Mouse (Mus musculus) C2C12 (cell line): ENCODE results near the gene Nr3c2.

Experiments
- CTCF ChIP-seq: IDR thresholded peaks from one replicate; pipeline ENCODE4 v1.5.1; 2011; ENCODE audit not compliant: control insufficient read depth, insufficient read depth, insufficient read length
- MAX ChIP-seq: IDR thresholded peaks from one replicate; pipeline ENCODE4 v1.6.1; 2011; ENCODE audit warnings: mild to moderate bottlenecking, control low read depth
- USF1 ChIP-seq: IDR thresholded peaks from one replicate; pipeline ENCODE4 v1.6.1; 2011; ENCODE audit warnings: low read depth, mild to moderate bottlenecking, control low read depth, moderate library complexity

- TF ChIP-seq CTCF (no peak), MAX (no peak), USF1 (no peak)
Measured at GRCm38 (mm10) chr8:77215191-77215590, 315.9 kb downstream of the Nr3c2 start.
